Mouse (Mus musculus) ES-Bruce4 (cell line): ENCODE results near the gene Hist2h2bb.

ENCODE experiments used
- CTCF ChIP-seq: IDR thresholded peaks from one replicate; pipeline ENCODE4 v1.8.1; 2011; ENCODE audit warnings: low read depth, low read length
- EP300 ChIP-seq: IDR thresholded peaks from 2 replicates; pipeline ENCODE4 v1.6.1; 2011; ENCODE audit warnings: low read depth, low read length; ENCODE audit not compliant: insufficient read depth
- POLR2A ChIP-seq: IDR thresholded peaks from one replicate; pipeline ENCODE4 v1.8.1; 2011; ENCODE audit warnings: low read length; ENCODE audit not compliant: insufficient read depth

GRCm38 (mm10) chr3:96302076-96302475 is 32.5 kb downstream of the Hist2h2bb start:
- TF ChIP-seq POLR2A: no peak
- TF ChIP-seq CTCF: no peak
- no peak for TF ChIP-seq EP300
